ENCODE assay signal across 13 mouse cellular contexts in genomic region chr10:43826773-43827621, GRCm38 (mm10).
A peak's percentile ranks its signal among the peaks of the same experiment; 100 is the strongest.
DNase-seq lines count a peak whose midpoint lies in the region; TF ChIP-seq lines count a peak whose summit lies in the region.
"Had no signal": no experiment of that assay in that cellular context is flagged by ENCODE, and none has a peak within 500 bp of the region (broad histone marks: within the 10 kb centered on the region; RNA-seq: fewer than 3 reads in every experiment).

No protein-coding gene starts in this region.

- DNase-seq in layer of hippocampus, adult 2 months (ENCODE audit: low spot score in 2 of 2) = no peak
- DNase-seq in layer of hippocampus, postnatal 25 days (ENCODE audit: extremely low spot score in 1 of 2, low spot score in 1 of 2) = no peak
- no peak for DNase-seq in brain, embryonic 14.5 days (ENCODE audit: low read depth)
- peak; percentile 71 for DNase-seq in spleen, adult 2 months (ENCODE audit: low read depth in 1 of 2, low spot score in 2 of 2)
- DNase-seq in limb, embryonic 10.5 days (ENCODE audit: low spot score) = no peak
- no peak for DNase-seq in c-Kit-positive CD71-positive TER-119-positive erythroid progenitor cells, embryonic 14.5 days (ENCODE audit: low spot score)
- DNase-seq in right cerebral cortex, adult 2 months (ENCODE audit: low spot score in 2 of 2) = no peak
- DNase-seq: adrenal gland, postnatal 25 days; cerebellum, postnatal 36 days had no signal

- no peaks in the 10 kb centered on the region for H3K27me3 ChIP-seq in E14TG2a.4 (ENCODE audit: insufficient read depth, low read length)
- no peaks in the 10 kb centered on the region for H3K27me3 ChIP-seq in spleen, adult 2 months (ENCODE audit: control insufficient read depth, insufficient read depth, low read length)
- no peaks in the 10 kb centered on the region for H3K27me3 ChIP-seq in limb, embryonic 10.5 days (ENCODE audit: low read depth, poor library complexity, severe bottlenecking)
- H3K27me3 ChIP-seq: heart, embryonic 15.5 days; limb, embryonic 13.5 days; midbrain, embryonic 12.5 days had no signal

- H3K9me3 ChIP-seq in E14TG2a.4 (ENCODE audit: low read length) = peaks cover 18% of the 10 kb centered on the region; the same call in 1 of the 2 replicates
- H3K9me3 ChIP-seq in limb, embryonic 10.5 days (replicated peaks) = no peaks in the 10 kb centered on the region
- H3K9me3 ChIP-seq: limb, embryonic 13.5 days had no signal

- no peak overlapping the region for H3K27ac ChIP-seq in layer of hippocampus, adult 2 months
- H3K27ac ChIP-seq in spleen, adult 2 months (ENCODE audit: insufficient read depth, low read length) = peak overlapping the region; percentile 91
- H3K27ac ChIP-seq in limb, embryonic 10.5 days = no peak overlapping the region
- H3K27ac ChIP-seq: heart, embryonic 15.5 days; limb, embryonic 13.5 days; midbrain, embryonic 12.5 days had no signal

- no peak for TF ChIP-seq POLR2A in brain, embryonic 14.5 days (IDR thresholded peaks at IDR 0.05; ENCODE audit: borderline replicate concordance, extremely low read depth, insufficient read depth, insufficient read length, poor library complexity, severe bottlenecking)
- no peak for TF ChIP-seq POLR2A in spleen, adult 2 months (IDR thresholded peaks at IDR 0.05; ENCODE audit: low read depth, low read length)

- H3K36me3 ChIP-seq in E14TG2a.4 (ENCODE audit: insufficient read depth, low read length) = no peaks in the 10 kb centered on the region
- H3K36me3 ChIP-seq in spleen, adult 2 months (ENCODE audit: control insufficient read depth, insufficient read depth, low read length) = no peaks in the 10 kb centered on the region
- H3K36me3 ChIP-seq in limb, embryonic 10.5 days = no peaks in the 10 kb centered on the region
- H3K36me3 ChIP-seq: heart, embryonic 15.5 days; limb, embryonic 13.5 days; midbrain, embryonic 12.5 days had no signal

- peaks cover 4% of the 10 kb centered on the region for H3K4me1 ChIP-seq in E14TG2a.4 (replicated peaks; ENCODE audit: low read depth, low read length)
- peaks cover 29% of the 10 kb centered on the region for H3K4me1 ChIP-seq in spleen, adult 2 months (ENCODE audit: control insufficient read depth, insufficient read depth, insufficient read length)
- peaks cover 11% of the 10 kb centered on the region for H3K4me1 ChIP-seq in limb, embryonic 10.5 days
- H3K4me1 ChIP-seq: midbrain, embryonic 12.5 days had no signal

- WGBS in spleen, adult 2 months = 42% methylated on average over 14 of the region's 14 CpGs
- 83% methylated on average over 14 of the region's 14 CpGs for WGBS in limb, embryonic 10.5 days

- H3K4me3 ChIP-seq in layer of hippocampus, adult 2 months = no peak overlapping the region
- no peak overlapping the region for H3K4me3 ChIP-seq in E14TG2a.4 (replicated peaks; ENCODE audit: low read length)
- H3K4me3 ChIP-seq in spleen, adult 2 months (ENCODE audit: extremely low read depth, insufficient read depth, insufficient read length) = no peak overlapping the region
- no peak overlapping the region for H3K4me3 ChIP-seq in limb, embryonic 10.5 days
- H3K4me3 ChIP-seq: heart, embryonic 15.5 days; limb, embryonic 13.5 days; midbrain, embryonic 12.5 days had no signal

- peak; percentile 41 for TF ChIP-seq CTCF in layer of hippocampus, adult 2 months (conservative IDR thresholded peaks at IDR 0.05)
- TF ChIP-seq CTCF in E14TG2a.4 (conservative IDR thresholded peaks at IDR 0.05; ENCODE audit: low read length) = peak; percentile 60
- peak; percentile 19; the same call in 1 of the 2 replicates for TF ChIP-seq CTCF in brain, embryonic 14.5 days (IDR thresholded peaks at IDR 0.05; ENCODE audit: borderline replicate concordance, extremely low read depth, insufficient read depth, insufficient read length)
- TF ChIP-seq CTCF in spleen, adult 2 months (IDR thresholded peaks at IDR 0.05; ENCODE audit: extremely low read depth, insufficient read depth, insufficient read length, insufficient replicate concordance) = peak; percentile 93

Comparison
In these comparisons a context has a peak if more than half of its experiments do, and no peak if none do; other contexts are left out.
1. DNase-seq: peak in spleen, adult 2 months (2 of 2); none in layer of hippocampus, adult 2 months (0 of 2), layer of hippocampus, postnatal 25 days (0 of 2), brain, embryonic 14.5 days (single experiment), limb, embryonic 10.5 days (single experiment), c-Kit-positive CD71-positive TER-119-positive erythroid progenitor cells, embryonic 14.5 days (single experiment) and right cerebral cortex, adult 2 months (0 of 2).
2. CTCF ChIP-seq: peak in every context shown above with its lines; median percentile 93 in spleen, adult 2 months; 60 in E14TG2a.4; 41 in layer of hippocampus, adult 2 months; 19 in brain, embryonic 14.5 days.